Mouse (Mus musculus) thymus, adult 2 months (tissue): ENCODE measurements around the gene Kirrel3.

Experiments
- CTCF ChIP-seq: fragments of 200-500 bp; IDR thresholded peaks from 2 replicates; pipeline ENCODE4 v1.5.1; 2012; ENCODE audit warnings: mild to moderate bottlenecking, control low read depth, low read length, moderate library complexity, borderline replicate concordance; ENCODE audit not compliant: control insufficient read depth, poor library complexity, insufficient read depth; ENCODE audit errors: extremely low read depth
- POLR2A ChIP-seq: fragments of 200-500 bp; IDR thresholded peaks from 2 replicates; pipeline ENCODE4 v1.6.1; 2012; ENCODE audit warnings: mild to moderate bottlenecking, low read length, control low read depth, moderate library complexity; ENCODE audit not compliant: control insufficient read depth, poor library complexity, insufficient read depth; ENCODE audit errors: extremely low read depth

DNA sequence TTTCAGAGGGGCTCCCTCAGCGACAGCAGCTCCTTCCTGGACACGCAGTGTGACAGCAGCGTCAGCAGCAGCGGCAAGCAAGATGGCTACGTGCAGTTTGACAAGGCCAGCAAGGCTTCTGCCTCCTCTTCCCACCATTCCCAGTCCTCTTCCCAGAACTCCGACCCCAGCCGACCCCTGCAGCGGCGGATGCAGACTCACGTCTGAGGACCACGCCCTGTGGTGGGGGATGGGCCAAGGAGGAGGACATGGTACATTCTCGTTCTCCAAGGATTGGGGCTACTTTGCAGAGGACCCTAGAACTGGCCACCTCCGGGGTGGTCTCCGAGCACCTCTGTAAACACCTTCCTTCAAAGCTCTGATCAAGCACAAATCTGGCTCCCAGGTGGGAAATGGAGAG, 549.4 kb downstream of the Kirrel3 start:
- TF ChIP-seq CTCF, result no peak
- TF ChIP-seq POLR2A, result no peak
